Mouse (Mus musculus): ENCODE measurements around the gene Smdt1. TPM values are rescaled to one million over a fixed set of nuclear protein-coding genes. Genes with fewer than 3 reads are reported as not detected.

Gene Smdt1
- total and polyA plus RNA-seq, 2 experiments, result 137 to 165 TPM

- Histone ChIP-seq H3K4me1 (ENCODE audit: control insufficient read depth, insufficient read depth, low read length) (peaks cover 39% of the 10 kb centered on the region), H3K27ac (replicated peaks; ENCODE audit: insufficient read depth, low read depth, low read length) (no peak overlapping the region), H3K9ac (ENCODE audit: low read depth, low read length) (no peak overlapping the region), H3K36me3 (ENCODE audit: control insufficient read depth, insufficient read depth, low read length) (peaks cover 20% of the 10 kb centered on the region), H3K4me3 (ENCODE audit: insufficient read depth, low read depth, low read length) (no peak overlapping the region), H3K27me3 (ENCODE audit: control insufficient read depth, insufficient read depth, low read length) (no peaks in the 10 kb centered on the region), H3K79me2 (ENCODE audit: control insufficient read depth, insufficient read depth, low read length) (peaks cover 21% of the 10 kb centered on the region; the same call in 1 of the 2 replicates)
- TF ChIP-seq CTCF (IDR thresholded peaks at IDR 0.05; ENCODE audit: low read depth, low read length) (no peak), POLR2A (IDR thresholded peaks at IDR 0.05; ENCODE audit: extremely low read depth, insufficient read depth, low read length) (no peak)
- DNase-seq (ENCODE audit: extremely low read depth, low read depth, low spot score), result no peak
- WGBS, result 80% methylated on average over 8 of the region's 8 CpGs
Observed at GRCm38 (mm10) chr15:82348258-82348998, 9.7 kb downstream of the Smdt1 start.

- Histone ChIP-seq H3K27me3 (ENCODE audit: control insufficient read depth, insufficient read depth, low read length) (no peaks in the 10 kb centered on the region), H3K4me3 (ENCODE audit: insufficient read depth, low read depth, low read length) (no peak overlapping the region), H3K79me2 (ENCODE audit: control insufficient read depth, insufficient read depth, low read length) (peaks cover 27% of the 10 kb centered on the region), H3K4me1 (ENCODE audit: control insufficient read depth, insufficient read depth, low read length) (peaks cover 39% of the 10 kb centered on the region), H3K36me3 (ENCODE audit: control insufficient read depth, insufficient read depth, low read length) (peaks cover 20% of the 10 kb centered on the region), H3K27ac (replicated peaks; ENCODE audit: insufficient read depth, low read depth, low read length) (no peak overlapping the region), H3K9ac (ENCODE audit: low read depth, low read length) (no peak overlapping the region)
- 34% methylated on average over 2 of the region's 2 CpGs for WGBS
- DNase-seq (ENCODE audit: extremely low read depth, low read depth, low spot score), result no peak
- no peak for TF ChIP-seq CTCF (IDR thresholded peaks at IDR 0.05; ENCODE audit: low read depth, low read length)
- no peak for TF ChIP-seq POLR2A (IDR thresholded peaks at IDR 0.05; ENCODE audit: extremely low read depth, insufficient read depth, low read length)
Observed at GRCm38 (mm10) chr15:82348999-82349341, 10.2 kb downstream of the Smdt1 start.

DNA sequence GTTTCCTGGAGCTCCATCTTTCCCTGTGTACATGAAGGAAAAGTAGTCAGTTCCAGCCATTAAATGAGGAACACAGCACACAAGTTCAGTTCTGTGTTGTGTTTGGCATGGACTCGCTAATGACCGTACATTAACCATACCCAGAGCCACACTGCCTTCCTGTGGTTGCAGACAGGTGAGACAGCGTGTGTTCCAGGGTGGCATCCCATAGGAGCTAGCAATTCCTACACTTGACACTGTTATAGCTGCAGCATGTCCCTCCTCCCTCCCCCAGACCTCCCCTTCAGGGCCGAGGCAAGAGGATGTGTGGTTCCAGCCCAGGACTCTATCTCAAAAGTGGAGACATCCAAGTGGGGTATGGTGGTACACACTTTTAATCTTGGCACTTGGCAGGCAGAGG lies 11.6 kb downstream of the Smdt1 start:
- no peak overlapping the region for H3K4me3 ChIP-seq (ENCODE audit: insufficient read depth, low read depth, low read length)
- TF ChIP-seq POLR2A (IDR thresholded peaks at IDR 0.05; ENCODE audit: extremely low read depth, insufficient read depth, low read length) (no peak), CTCF (IDR thresholded peaks at IDR 0.05; ENCODE audit: low read depth, low read length) (peak; percentile 35)
- peak overlapping the region; percentile 7; the same call in 1 of the 2 replicates for H3K9ac ChIP-seq (ENCODE audit: low read depth, low read length)
- peaks cover 39% of the 10 kb centered on the region for H3K4me1 ChIP-seq (ENCODE audit: control insufficient read depth, insufficient read depth, low read length)
- DNase-seq (ENCODE audit: extremely low read depth, low read depth, low spot score), result no peak
- peaks cover 27% of the 10 kb centered on the region for H3K79me2 ChIP-seq (ENCODE audit: control insufficient read depth, insufficient read depth, low read length)
- 26% methylated on average over 4 of the region's 4 CpGs for WGBS
- H3K27ac ChIP-seq (replicated peaks; ENCODE audit: insufficient read depth, low read depth, low read length), result peak overlapping the region; percentile 59
- H3K27me3 ChIP-seq (ENCODE audit: control insufficient read depth, insufficient read depth, low read length), result no peaks in the 10 kb centered on the region
- H3K36me3 ChIP-seq (ENCODE audit: control insufficient read depth, insufficient read depth, low read length), result peaks cover 20% of the 10 kb centered on the region

- peak overlapping the region; percentile 46 for H3K9ac ChIP-seq (ENCODE audit: low read depth, low read length)
- no peak overlapping the region for H3K4me3 ChIP-seq (ENCODE audit: insufficient read depth, low read depth, low read length)
- 18% methylated on average over 3 of the region's 3 CpGs for WGBS
- peaks cover 20% of the 10 kb centered on the region for H3K36me3 ChIP-seq (ENCODE audit: control insufficient read depth, insufficient read depth, low read length)
- H3K27me3 ChIP-seq (ENCODE audit: control insufficient read depth, insufficient read depth, low read length), result no peaks in the 10 kb centered on the region
- peaks cover 27% of the 10 kb centered on the region for H3K79me2 ChIP-seq (ENCODE audit: control insufficient read depth, insufficient read depth, low read length)
- H3K4me1 ChIP-seq (ENCODE audit: control insufficient read depth, insufficient read depth, low read length), result peaks cover 39% of the 10 kb centered on the region
- DNase-seq (ENCODE audit: extremely low read depth, low read depth, low spot score), result peak; percentile 36
- H3K27ac ChIP-seq (replicated peaks; ENCODE audit: insufficient read depth, low read depth, low read length), result peak overlapping the region; percentile 95
- TF ChIP-seq POLR2A (IDR thresholded peaks at IDR 0.05; ENCODE audit: extremely low read depth, insufficient read depth, low read length) (no peak), CTCF (IDR thresholded peaks at IDR 0.05; ENCODE audit: low read depth, low read length) (no peak)
Observed at GRCm38 (mm10) chr15:82351480-82351879, 12.7 kb downstream of the Smdt1 start.

- H3K79me2 ChIP-seq (ENCODE audit: control insufficient read depth, insufficient read depth, low read length), result peaks cover 24% of the 10 kb centered on the region
- no peak for TF ChIP-seq CTCF (IDR thresholded peaks at IDR 0.05; ENCODE audit: low read depth, low read length)
- no peak for TF ChIP-seq POLR2A (IDR thresholded peaks at IDR 0.05; ENCODE audit: extremely low read depth, insufficient read depth, low read length)
- peak overlapping the region; percentile 95 for H3K27ac ChIP-seq (replicated peaks; ENCODE audit: insufficient read depth, low read depth, low read length)
- no peaks in the 10 kb centered on the region for H3K27me3 ChIP-seq (ENCODE audit: control insufficient read depth, insufficient read depth, low read length)
- peak overlapping the region; percentile 90 for H3K4me3 ChIP-seq (ENCODE audit: insufficient read depth, low read depth, low read length)
- peaks cover 25% of the 10 kb centered on the region for H3K4me1 ChIP-seq (ENCODE audit: control insufficient read depth, insufficient read depth, low read length)
- WGBS, result 6% methylated on average over 14 of the region's 14 CpGs
- H3K9ac ChIP-seq (ENCODE audit: low read depth, low read length), result peak overlapping the region; percentile 97
- H3K36me3 ChIP-seq (ENCODE audit: control insufficient read depth, insufficient read depth, low read length), result peaks cover 17% of the 10 kb centered on the region
- peak; percentile 60 for DNase-seq (ENCODE audit: extremely low read depth, low read depth, low spot score)
Observed at GRCm38 (mm10) chr15:82353078-82353744, 14.5 kb downstream of the Smdt1 start.

- WGBS, result under 1% methylated on average over 23 of the region's 23 CpGs
- H3K79me2 ChIP-seq (ENCODE audit: control insufficient read depth, insufficient read depth, low read length), result peaks cover 21% of the 10 kb centered on the region
- TF ChIP-seq CTCF (IDR thresholded peaks at IDR 0.05; ENCODE audit: low read depth, low read length) (no peak), POLR2A (IDR thresholded peaks at IDR 0.05; ENCODE audit: extremely low read depth, insufficient read depth, low read length) (no peak)
- no peak for DNase-seq (ENCODE audit: extremely low read depth, low read depth, low spot score)
- no peaks in the 10 kb centered on the region for H3K27me3 ChIP-seq (ENCODE audit: control insufficient read depth, insufficient read depth, low read length)
- peak overlapping the region; percentile 90 for H3K4me3 ChIP-seq (ENCODE audit: insufficient read depth, low read depth, low read length)
- peak overlapping the region; percentile 95 for H3K27ac ChIP-seq (replicated peaks; ENCODE audit: insufficient read depth, low read depth, low read length)
- peak overlapping the region; percentile 97 for H3K9ac ChIP-seq (ENCODE audit: low read depth, low read length)
- peaks cover 20% of the 10 kb centered on the region for H3K4me1 ChIP-seq (ENCODE audit: control insufficient read depth, insufficient read depth, low read length)
- peaks cover 14% of the 10 kb centered on the region for H3K36me3 ChIP-seq (ENCODE audit: control insufficient read depth, insufficient read depth, low read length)
Observed at GRCm38 (mm10) chr15:82353745-82354113, 15.0 kb downstream of the Smdt1 start.

All from liver, adult 2 months (tissue).